Mouse (Mus musculus) embryonic facial prominence, embryonic 10.5 days (tissue): ENCODE measurements around the gene Zfp319. TPM values are rescaled to one million over a fixed set of nuclear protein-coding genes. Genes with fewer than 3 reads are reported as not detected.

ENCODE experiments used
- DNase-seq: peaks from one replicate; pipeline ENCODE4 v3.0.0-alpha.2; 2017; ENCODE audit warnings: low spot score
- H3K27ac ChIP-seq: fragments of 300-500 bp; sonication (generic); replicated peaks from 2 replicates; pipeline ENCODE4 v1.5.1; 2016; ENCODE audit warnings: mild to moderate bottlenecking
- H3K27me3 ChIP-seq: fragments of 300-500 bp; sonication (generic); replicated peaks from 2 replicates; pipeline ENCODE4 v1.6.1; 2016; ENCODE audit warnings: low read depth, mild to moderate bottlenecking; ENCODE audit not compliant: poor library complexity, severe bottlenecking
- H3K36me3 ChIP-seq: fragments of 300-500 bp; sonication (generic); replicated peaks from 2 replicates; pipeline ENCODE4 v1.6.1; 2016; ENCODE audit warnings: mild to moderate bottlenecking, moderate library complexity
- H3K4me1 ChIP-seq: fragments of 300-500 bp; sonication (generic); 2 replicates; pipeline ENCODE4 v1.6.1; 2016
- H3K4me3 ChIP-seq: fragments of 300-500 bp; sonication (generic); 2 replicates; pipeline ENCODE4 v1.5.1; 2016; ENCODE audit warnings: mild to moderate bottlenecking, moderate library complexity
- H3K9me3 ChIP-seq: fragments of 300-500 bp; sonication (generic); 2 replicates; pipeline ENCODE4 v1.6.1; 2016; ENCODE audit warnings: mild to moderate bottlenecking
- WGBS: fragments of 180-500 bp; shearing (Covaris S2); methylation state at CpG from one replicate; pipeline ENCODE4 v1.1.7; 2016; 5-methylcytosine and 5-hydroxymethylcytosine counted together
- polyA plus RNA-seq: library from polyadenylated mRNA; unstranded; fragments of >200 nt; fragmentation: Nextera tagmentation; extraction: Ambion mirVana; gene quantifications from 2 replicates; pipeline ENCODE4 v1.2.1, GENCODE M21; 2016

Zfp319 gene
- polyA plus RNA-seq, 1 experiment from 2014 or later, result 11.5 TPM

GRCm38 (mm10) chr8:95361016-95361341 lies 29.2 kb upstream of the Zfp319 start:
- no peak for DNase-seq
- Histone ChIP-seq H3K27me3 (no peaks in the 10 kb centered on the region), H3K27ac (peak overlapping the region; percentile 52), H3K4me1 (peaks cover 42% of the 10 kb centered on the region), H3K9me3 (0 out of 2 replicates have a peak, but pooled peaks cover 5% of the 10 kb centered on the region), H3K4me3 (no peak overlapping the region), H3K36me3 (no peaks in the 10 kb centered on the region)
- 64% methylated on average over 3 of the region's 3 CpGs for WGBS

GRCm38 (mm10) chr8:95360181-95361015 lies 28.6 kb upstream of the Zfp319 start:
- H3K4me3 ChIP-seq, result no peak overlapping the region
- no peaks in the 10 kb centered on the region for H3K27me3 ChIP-seq
- peak overlapping the region; percentile 52 for H3K27ac ChIP-seq
- H3K4me1 ChIP-seq, result peaks cover 42% of the 10 kb centered on the region
- 54% methylated on average over 7 of the region's 7 CpGs for WGBS
- 0 out of 2 replicates have a peak, but pooled peaks cover 5% of the 10 kb centered on the region for H3K9me3 ChIP-seq
- DNase-seq, result no peak
- H3K36me3 ChIP-seq, result no peaks in the 10 kb centered on the region

GRCm38 (mm10) chr8:95358550-95359411 lies 27.0 kb upstream of the Zfp319 start:
- H3K36me3 ChIP-seq, result no peaks in the 10 kb centered on the region
- 60% methylated on average over 8 of the region's 8 CpGs for WGBS
- peaks cover 52% of the 10 kb centered on the region for H3K4me1 ChIP-seq
- H3K4me3 ChIP-seq, result no peak overlapping the region
- 0 out of 2 replicates have a peak, but pooled peaks cover under 1% of the 10 kb centered on the region for H3K9me3 ChIP-seq
- no peak for DNase-seq
- peaks cover 11% of the 10 kb centered on the region for H3K27me3 ChIP-seq
- peak overlapping the region; percentile 55; the same call in 1 of the 2 replicates for H3K27ac ChIP-seq

- DNase-seq, result no peak
- Histone ChIP-seq H3K27ac (no peak overlapping the region), H3K27me3 (peaks cover 42% of the 10 kb centered on the region), H3K36me3 (no peaks in the 10 kb centered on the region), H3K4me3 (no peak overlapping the region), H3K4me1 (peaks cover 59% of the 10 kb centered on the region), H3K9me3 (no peaks in the 10 kb centered on the region)
- 86% methylated on average over 2 of the region's 2 CpGs for WGBS
Observed at GRCm38 (mm10) chr8:95354606-95355005, 22.9 kb upstream of the Zfp319 start.

GRCm38 (mm10) chr8:95352871-95353866 lies 21.4 kb upstream of the Zfp319 start:
- Histone ChIP-seq H3K27me3 (peaks cover 48% of the 10 kb centered on the region), H3K27ac (peak overlapping the region; percentile 94)

GRCm38 (mm10) chr8:95352151-95352870 lies 20.6 kb upstream of the Zfp319 start, which contains the start of gene Mmp15:
Gene Mmp15 (plus strand): TSS chr8:95352268.
- H3K4me3 ChIP-seq, result peak within 1 kb of the TSS; percentile 87
- H3K27me3 ChIP-seq, result peaks cover 48% of the 10 kb centered on the region
- no peaks in the 10 kb centered on the region for H3K9me3 ChIP-seq
- under 1% methylated on average over 80 of the region's 80 CpGs for WGBS
- H3K27ac ChIP-seq, result peak within 1 kb of the TSS; percentile 94
- peak; percentile 86 for DNase-seq
- H3K4me1 ChIP-seq, result peaks cover 44% of the 10 kb centered on the region
- no peaks in the 10 kb centered on the region for H3K36me3 ChIP-seq

More at GRCm38 (mm10) chr8:95352871-95353866, 21.4 kb upstream of the Zfp319 start:
- 1% methylated on average over 62 of the region's 62 CpGs for WGBS
- Histone ChIP-seq H3K36me3 (no peaks in the 10 kb centered on the region), H3K4me3 (peak overlapping the region; percentile 87), H3K9me3 (no peaks in the 10 kb centered on the region), H3K4me1 (peaks cover 46% of the 10 kb centered on the region)
- peak; percentile 79 for DNase-seq

GRCm38 (mm10) chr8:95351461-95351860 lies 19.7 kb upstream of the Zfp319 start:
- 3% methylated on average over 15 of the region's 15 CpGs for WGBS
- H3K4me1 ChIP-seq, result peaks cover 46% of the 10 kb centered on the region
- H3K36me3 ChIP-seq, result no peaks in the 10 kb centered on the region
- no peaks in the 10 kb centered on the region for H3K9me3 ChIP-seq
- H3K27me3 ChIP-seq, result peaks cover 48% of the 10 kb centered on the region
- H3K4me3 ChIP-seq, result peak overlapping the region; percentile 87
- peak; percentile 45 for DNase-seq
- H3K27ac ChIP-seq, result no peak overlapping the region

- Histone ChIP-seq H3K4me1 (peaks cover 35% of the 10 kb centered on the region), H3K27me3 (peaks cover 39% of the 10 kb centered on the region), H3K27ac (no peak overlapping the region), H3K4me3 (no peak overlapping the region), H3K36me3 (peaks cover 14% of the 10 kb centered on the region), H3K9me3 (no peaks in the 10 kb centered on the region)
- DNase-seq, result no peak
- 66% methylated on average over 19 of the region's 19 CpGs for WGBS
Observed at GRCm38 (mm10) chr8:95348811-95349630, 17.3 kb upstream of the Zfp319 start.

- WGBS, result 90% methylated on average over 2 of the region's 2 CpGs
- Histone ChIP-seq H3K4me1 (peaks cover 28% of the 10 kb centered on the region), H3K4me3 (no peak overlapping the region), H3K36me3 (peaks cover 20% of the 10 kb centered on the region), H3K9me3 (no peaks in the 10 kb centered on the region), H3K27me3 (peaks cover 34% of the 10 kb centered on the region), H3K27ac (no peak overlapping the region)
- no peak for DNase-seq
Observed at GRCm38 (mm10) chr8:95348356-95348755, 16.6 kb upstream of the Zfp319 start.

GRCm38 (mm10) chr8:95346643-95347545 lies 15.1 kb upstream of the Zfp319 start:
- Histone ChIP-seq H3K27me3 (peaks cover 26% of the 10 kb centered on the region), H3K4me3 (no peak overlapping the region), H3K4me1 (peaks cover 14% of the 10 kb centered on the region), H3K36me3 (peaks cover 28% of the 10 kb centered on the region), H3K9me3 (no peaks in the 10 kb centered on the region), H3K27ac (no peak overlapping the region)
- 41% methylated on average over 8 of the region's 8 CpGs for WGBS
- peak; percentile 77 for DNase-seq
